Mouse (Mus musculus): ENCODE data around the gene Rabep1. TPM values are rescaled to one million over a fixed set of nuclear protein-coding genes. Genes with fewer than 3 reads are reported as not detected.

The Rabep1 gene
- total and polyA plus RNA-seq, 2 experiments = 3.5 to 29.1 TPM

DNA sequence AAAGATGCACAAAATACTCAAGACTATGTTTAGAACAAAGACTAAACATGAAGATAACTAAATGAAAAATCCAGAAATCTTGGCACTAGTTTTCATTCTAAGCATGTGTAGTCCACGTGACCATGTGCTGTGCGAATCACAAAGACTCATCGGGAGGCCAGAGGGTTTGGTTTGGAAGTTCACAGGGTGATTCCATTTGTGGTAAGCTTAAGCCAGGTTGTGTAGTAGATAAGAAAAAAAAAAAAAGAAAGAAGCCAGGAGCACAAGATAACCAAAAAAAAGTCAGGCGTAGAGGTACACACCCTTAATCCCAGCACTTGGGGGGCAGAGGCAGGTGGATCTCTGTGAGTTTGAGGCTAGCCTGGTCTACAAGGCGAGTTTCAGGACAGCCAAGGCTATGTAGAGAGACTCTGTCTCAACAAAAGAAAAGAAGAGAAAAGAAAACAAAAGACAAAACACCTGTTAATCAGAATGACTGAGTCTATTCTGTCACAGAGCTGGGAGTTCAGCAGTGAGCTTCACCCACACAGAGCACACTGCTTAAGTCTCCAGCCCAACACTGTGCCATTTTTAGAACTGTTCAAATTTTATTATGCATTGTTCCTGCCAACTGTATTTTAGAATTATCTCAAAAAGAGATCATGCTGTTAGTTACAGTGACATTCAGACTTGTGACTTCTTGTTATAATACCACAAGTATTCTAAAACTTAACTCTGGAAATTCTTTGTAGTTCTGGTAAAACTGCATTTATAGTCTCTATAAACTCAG, 116.4 kb downstream of the Rabep1 start:
- no peaks in the 10 kb centered on the region for H3K27me3 ChIP-seq (ENCODE audit: control insufficient read depth, insufficient read depth, low read length)
- H3K36me3 ChIP-seq (ENCODE audit: control insufficient read depth, insufficient read depth, low read length) = peaks cover 76% of the 10 kb centered on the region
- TF ChIP-seq CTCF (IDR thresholded peaks at IDR 0.05; ENCODE audit: low read depth, low read length) (no peak), POLR2A (IDR thresholded peaks at IDR 0.05; ENCODE audit: extremely low read depth, insufficient read depth, low read length) (no peak)
- no peak overlapping the region for H3K9ac ChIP-seq (ENCODE audit: low read depth, low read length)
- no peak for DNase-seq (ENCODE audit: extremely low read depth, low read depth, low spot score)
- H3K79me2 ChIP-seq (ENCODE audit: control insufficient read depth, insufficient read depth, low read length) = peaks cover 3% of the 10 kb centered on the region; the same call in 1 of the 2 replicates
- H3K4me3 ChIP-seq (ENCODE audit: insufficient read depth, low read depth, low read length) = no peak overlapping the region
- no peak overlapping the region for H3K27ac ChIP-seq (replicated peaks; ENCODE audit: insufficient read depth, low read depth, low read length)
- 94% methylated on average over 5 of the region's 5 CpGs for WGBS
- H3K4me1 ChIP-seq (ENCODE audit: control insufficient read depth, insufficient read depth, low read length) = no peaks in the 10 kb centered on the region

DNA sequence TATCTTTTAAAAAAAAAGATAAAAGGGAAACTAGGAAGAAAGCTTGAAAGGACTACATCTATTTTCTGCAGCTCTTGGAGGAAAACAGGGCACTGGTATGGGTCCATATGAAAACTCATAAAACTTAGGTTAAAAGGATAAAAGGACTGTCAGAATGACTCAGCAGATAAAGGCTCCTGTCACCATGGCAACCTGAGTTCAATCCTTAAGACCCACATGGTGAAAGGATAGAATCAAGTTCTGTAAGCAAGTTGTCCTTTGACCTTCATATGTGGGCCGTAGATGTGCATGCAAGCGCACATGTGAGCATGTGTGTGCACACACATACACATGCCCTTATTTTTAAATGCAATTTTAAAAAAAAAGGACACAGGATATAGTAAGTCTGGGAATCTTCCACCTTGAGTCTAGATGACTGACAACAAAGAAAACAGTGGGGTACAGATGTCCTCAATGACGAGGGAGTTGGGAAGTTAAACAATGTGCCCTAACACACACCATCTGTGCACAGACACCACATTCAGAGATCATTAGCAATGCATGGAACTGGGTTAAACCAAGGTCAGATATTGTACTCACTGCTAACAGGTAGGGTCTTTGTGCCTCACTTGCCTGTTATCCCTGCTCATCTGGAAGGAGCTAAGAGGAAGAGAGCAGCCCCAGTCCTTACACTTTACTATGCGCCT, 119.8 kb downstream of the Rabep1 start:
- H3K36me3 ChIP-seq (ENCODE audit: control insufficient read depth, insufficient read depth, low read length) = peaks cover 49% of the 10 kb centered on the region
- H3K4me3 ChIP-seq (ENCODE audit: insufficient read depth, low read depth, low read length) = no peak overlapping the region
- peaks cover 6% of the 10 kb centered on the region; the same call in 1 of the 2 replicates for H3K79me2 ChIP-seq (ENCODE audit: control insufficient read depth, insufficient read depth, low read length)
- no peak for TF ChIP-seq POLR2A (IDR thresholded peaks at IDR 0.05; ENCODE audit: extremely low read depth, insufficient read depth, low read length)
- TF ChIP-seq CTCF (IDR thresholded peaks at IDR 0.05; ENCODE audit: low read depth, low read length) = no peak
- H3K4me1 ChIP-seq (ENCODE audit: control insufficient read depth, insufficient read depth, low read length) = peaks cover 5% of the 10 kb centered on the region; the same call in 1 of the 2 replicates
- H3K9ac ChIP-seq (ENCODE audit: low read depth, low read length) = no peak overlapping the region
- WGBS = 91% methylated on average over 4 of the region's 4 CpGs
- no peak overlapping the region for H3K27ac ChIP-seq (replicated peaks; ENCODE audit: insufficient read depth, low read depth, low read length)
- no peak for DNase-seq (ENCODE audit: extremely low read depth, low read depth, low spot score)
- H3K27me3 ChIP-seq (ENCODE audit: control insufficient read depth, insufficient read depth, low read length) = no peaks in the 10 kb centered on the region

DNA sequence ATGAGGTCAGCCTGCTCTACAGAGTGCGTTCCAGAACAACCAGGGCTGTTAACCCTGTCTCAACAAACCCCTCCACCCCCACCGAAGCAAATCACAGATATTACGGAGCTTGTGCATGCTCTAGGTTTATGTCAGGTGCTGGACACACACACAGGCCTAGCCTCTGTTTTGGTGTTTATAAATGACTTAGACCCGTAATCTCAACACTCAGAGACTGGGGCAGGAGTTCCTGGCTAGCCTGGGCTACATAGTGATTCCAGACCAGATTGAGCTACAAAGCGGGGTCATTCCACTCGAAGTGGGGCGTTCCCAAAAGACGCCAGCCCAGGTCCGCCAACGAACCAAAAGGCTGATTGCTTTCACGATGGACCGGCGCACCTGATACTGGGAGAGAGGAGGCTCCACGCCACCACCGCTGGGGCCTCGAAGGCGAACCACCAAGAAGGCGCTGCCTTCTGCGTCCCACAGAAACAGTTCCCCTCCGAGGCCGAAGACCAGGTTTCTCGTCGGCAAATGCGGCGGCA, 124.8 kb downstream of the Rabep1 start:
- H3K79me2 ChIP-seq (ENCODE audit: control insufficient read depth, insufficient read depth, low read length) = peaks cover 15% of the 10 kb centered on the region; the same call in 1 of the 2 replicates
- H3K4me3 ChIP-seq (ENCODE audit: insufficient read depth, low read depth, low read length) = peak overlapping the region; percentile 83
- peak overlapping the region; percentile 65 for H3K27ac ChIP-seq (replicated peaks; ENCODE audit: insufficient read depth, low read depth, low read length)
- no peaks in the 10 kb centered on the region for H3K27me3 ChIP-seq (ENCODE audit: control insufficient read depth, insufficient read depth, low read length)
- DNase-seq (ENCODE audit: extremely low read depth, low read depth, low spot score) = peak; percentile 51
- H3K9ac ChIP-seq (ENCODE audit: low read depth, low read length) = peak overlapping the region; percentile 82
- WGBS = under 1% methylated on average over 25 of the region's 25 CpGs
- TF ChIP-seq POLR2A (IDR thresholded peaks at IDR 0.05; ENCODE audit: extremely low read depth, insufficient read depth, low read length) (no peak), CTCF (IDR thresholded peaks at IDR 0.05; ENCODE audit: low read depth, low read length) (no peak)
- peaks cover 26% of the 10 kb centered on the region for H3K36me3 ChIP-seq (ENCODE audit: control insufficient read depth, insufficient read depth, low read length)
- peaks cover 13% of the 10 kb centered on the region for H3K4me1 ChIP-seq (ENCODE audit: control insufficient read depth, insufficient read depth, low read length)

DNA sequence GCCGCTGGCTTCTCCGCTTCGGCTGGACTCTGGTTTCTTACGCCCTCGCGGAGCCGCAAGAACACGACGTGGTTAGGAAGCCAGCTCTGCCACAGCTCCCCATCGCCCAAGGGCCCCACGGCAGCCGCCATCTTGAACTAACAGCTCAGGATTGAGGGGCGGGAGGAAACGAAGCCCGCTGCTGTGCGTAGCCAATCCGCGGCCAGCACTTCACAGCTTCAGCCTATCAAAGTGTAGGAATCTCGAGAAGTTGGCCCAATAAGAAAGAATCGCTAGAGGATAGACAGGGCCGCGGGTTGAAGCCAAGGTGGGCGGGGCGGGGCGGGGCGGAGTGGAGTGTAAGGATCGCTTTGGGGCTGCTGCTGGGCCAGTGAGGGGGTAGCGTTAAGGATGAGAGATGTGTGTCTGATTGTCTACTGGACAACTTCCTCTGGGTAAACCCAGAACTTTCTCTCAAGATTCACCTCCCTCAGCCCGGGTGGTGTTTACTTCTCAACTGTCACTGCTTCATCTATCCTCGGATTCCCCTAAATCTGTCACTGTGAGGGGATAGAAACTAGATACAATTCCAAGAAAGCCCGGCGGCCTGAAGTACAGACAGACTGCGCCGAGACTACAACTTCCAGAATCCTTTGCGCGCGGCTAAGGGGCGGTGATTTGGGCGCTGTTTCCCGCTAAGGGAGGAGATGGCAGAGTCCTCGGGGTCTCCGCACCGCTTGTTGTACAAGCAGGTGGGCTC, 125.4 kb downstream of the Rabep1 start, which contains the start of the genes Nup88 and Rpain:
TSS of gene Nup88 (minus strand) at position 153 of the 739 bp plus-strand sequence.
TSS of gene Rpain (plus strand) at position 393 of the 739 bp plus-strand sequence.
- DNase-seq (ENCODE audit: extremely low read depth, low read depth, low spot score) = peak; percentile 94
- Histone ChIP-seq H3K79me2 (ENCODE audit: control insufficient read depth, insufficient read depth, low read length) (peaks cover 13% of the 10 kb centered on the region; the same call in 1 of the 2 replicates), H3K27me3 (ENCODE audit: control insufficient read depth, insufficient read depth, low read length) (no peaks in the 10 kb centered on the region), H3K36me3 (ENCODE audit: control insufficient read depth, insufficient read depth, low read length) (peaks cover 22% of the 10 kb centered on the region), H3K27ac (replicated peaks; ENCODE audit: insufficient read depth, low read depth, low read length) (peak within 1 kb of the TSS; percentile 79), H3K4me3 (ENCODE audit: insufficient read depth, low read depth, low read length) (peak within 1 kb of the TSS; percentile 97), H3K4me1 (ENCODE audit: control insufficient read depth, insufficient read depth, low read length) (peaks cover 13% of the 10 kb centered on the region), H3K9ac (ENCODE audit: low read depth, low read length) (peak within 1 kb of the TSS; percentile 84)
- TF ChIP-seq POLR2A (IDR thresholded peaks at IDR 0.05; ENCODE audit: extremely low read depth, insufficient read depth, low read length) (peak; percentile 80), CTCF (IDR thresholded peaks at IDR 0.05; ENCODE audit: low read depth, low read length) (no peak)
- under 1% methylated on average over 43 of the region's 43 CpGs for WGBS
